Mouse (Mus musculus): ENCODE measurements around the gene Olfr815. TPM values are rescaled to one million over a fixed set of nuclear protein-coding genes. Genes with fewer than 3 reads are reported as not detected.

Gene Olfr815
- not detected in 2 replicates for polyA plus RNA-seq (2015; fragmentation: Nextera tagmentation; extraction: Ambion mirVana)

DNA sequence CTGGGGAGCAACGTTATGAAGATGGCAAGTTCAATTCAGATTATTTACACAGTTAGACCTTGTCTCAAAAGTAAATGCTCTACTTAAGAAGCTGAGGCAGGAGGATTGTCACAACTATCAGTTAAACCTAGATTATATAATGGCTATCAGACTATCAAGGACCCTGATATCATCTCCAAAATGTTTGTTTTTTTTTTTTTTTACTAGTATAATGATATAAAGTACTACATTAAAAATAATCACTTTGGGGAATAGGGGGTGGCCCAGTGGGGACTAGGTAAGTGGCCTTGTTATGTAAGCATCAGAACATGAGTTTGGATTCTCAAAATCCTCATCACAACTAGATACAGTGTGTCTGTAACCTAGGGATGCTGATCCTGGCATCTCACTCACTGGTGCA lies at the start of gene Olfr815:
Olfr815 (minus strand) TSS at position 101 of the 400 bp plus-strand sequence.

DNA sequence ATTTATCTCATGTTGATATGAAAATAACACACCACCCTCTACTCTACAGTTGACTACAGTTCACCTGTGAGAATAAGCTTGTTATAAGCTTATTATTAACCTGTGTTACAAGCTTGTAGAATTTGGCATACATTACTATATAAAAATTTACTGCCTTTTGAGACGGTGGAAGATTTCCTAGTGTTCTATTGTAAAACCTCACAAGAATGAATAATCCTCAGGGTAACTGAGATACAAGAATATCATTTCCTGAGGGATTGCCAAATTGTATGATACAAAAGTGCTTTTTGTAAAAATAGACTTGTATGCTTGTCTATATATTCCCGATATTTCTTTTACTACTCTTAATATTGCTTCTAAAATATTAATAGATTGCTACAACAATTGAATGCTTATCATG lies 43.3 kb upstream of the Olfr815 start, which contains the start of gene Olfr818:
Olfr818 (minus strand) TSS at position 101 of the 400 bp plus-strand sequence.

DNA sequence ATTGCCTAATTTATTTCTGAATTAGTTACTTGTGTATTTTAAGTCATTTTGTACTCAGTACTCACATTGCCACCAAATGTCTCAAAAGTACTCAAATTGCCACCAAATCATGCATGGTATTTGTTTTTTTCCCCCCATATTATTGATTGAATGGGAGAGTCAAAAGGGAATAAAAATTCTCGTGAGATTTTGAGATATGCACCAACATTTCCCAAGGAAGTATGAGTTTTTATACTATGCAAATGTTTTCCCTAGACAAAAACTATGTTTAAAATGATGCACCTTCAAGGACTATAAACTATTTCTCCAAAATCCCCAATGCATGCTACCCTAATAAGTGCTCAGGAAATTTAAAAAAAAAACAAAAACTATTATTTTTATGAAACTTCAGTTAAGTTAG lies 9.8 kb upstream of the Olfr815 start, which contains the start of gene Olfr816:
Olfr816 (minus strand) TSS at position 101 of the 400 bp plus-strand sequence.

DNA sequence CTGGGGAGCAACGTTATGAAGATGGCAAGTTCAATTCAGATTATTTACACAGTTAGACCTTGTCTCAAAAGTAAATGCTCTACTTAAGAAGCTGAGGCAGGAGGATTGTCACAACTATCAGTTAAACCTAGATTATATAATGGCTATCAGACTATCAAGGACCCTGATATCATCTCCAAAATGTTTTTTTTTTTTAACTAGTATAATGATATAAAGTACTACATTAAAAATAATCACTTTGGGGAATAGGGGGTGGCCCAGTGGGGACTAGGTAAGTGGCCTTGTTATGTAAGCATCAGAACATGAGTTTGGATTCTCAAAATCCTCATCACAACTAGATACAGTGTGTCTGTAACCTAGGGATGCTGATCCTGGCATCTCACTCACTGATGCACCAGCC lies 25.9 kb downstream of the Olfr815 start, which contains the start of gene Olfr814:
Olfr814 (minus strand) TSS at position 101 of the 400 bp plus-strand sequence.

DNA sequence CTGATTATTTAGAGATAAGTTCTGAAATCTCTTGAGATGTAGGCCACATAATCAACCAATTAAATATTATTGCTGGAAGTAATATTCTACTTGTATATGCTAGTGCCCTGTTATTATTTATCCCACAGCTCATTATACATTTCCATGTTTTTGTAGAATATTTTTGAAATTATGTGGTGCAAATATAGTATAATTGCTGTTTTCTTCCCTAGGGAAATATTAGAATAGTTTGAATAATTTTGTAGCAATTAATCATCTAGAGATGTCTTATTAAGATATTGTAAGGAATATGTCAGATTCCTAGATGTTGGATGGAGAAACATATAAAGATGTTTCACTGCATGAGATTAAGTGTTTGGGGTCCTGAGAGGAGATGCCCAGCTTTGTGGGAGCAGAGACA lies 50.6 kb downstream of the Olfr815 start, which contains the start of gene Olfr813:
Olfr813 (plus strand) TSS at position 301 of the 400 bp plus-strand sequence.

Other genes with a start within 250 kb of the Olfr815 start
- not detected in 2 replicates for gene Olfr800, start 248.2 kb downstream of the Olfr815 start, polyA plus RNA-seq (2015; fragmentation: Nextera tagmentation; extraction: Ambion mirVana)
- gene Olfr801, start 232.0 kb downstream of the Olfr815 start, polyA plus RNA-seq (2015; fragmentation: Nextera tagmentation; extraction: Ambion mirVana) = not detected in 2 replicates
- 0.02 TPM in 1 of 2 replicates, not detected in the other for gene Olfr802, start 217.7 kb downstream of the Olfr815 start, polyA plus RNA-seq (2015; fragmentation: Nextera tagmentation; extraction: Ambion mirVana)
- not detected in 2 replicates for gene Olfr803, start 211.6 kb downstream of the Olfr815 start, polyA plus RNA-seq (2015; fragmentation: Nextera tagmentation; extraction: Ambion mirVana)
- not detected in 2 replicates for gene Olfr804, start 202.7 kb downstream of the Olfr815 start, polyA plus RNA-seq (2015; fragmentation: Nextera tagmentation; extraction: Ambion mirVana)
- not detected in 2 replicates for gene Olfr805, start 176.5 kb downstream of the Olfr815 start, polyA plus RNA-seq (2015; fragmentation: Nextera tagmentation; extraction: Ambion mirVana)
- not detected in 2 replicates for gene Olfr806, start 163.9 kb downstream of the Olfr815 start, polyA plus RNA-seq (2015; fragmentation: Nextera tagmentation; extraction: Ambion mirVana)
- not detected in 2 replicates for gene Olfr807, start 148.1 kb downstream of the Olfr815 start, polyA plus RNA-seq (2015; fragmentation: Nextera tagmentation; extraction: Ambion mirVana)
- not detected in 2 replicates for gene Olfr808, start 140.4 kb downstream of the Olfr815 start, polyA plus RNA-seq (2015; fragmentation: Nextera tagmentation; extraction: Ambion mirVana)
- gene Olfr809, start 131.2 kb downstream of the Olfr815 start, polyA plus RNA-seq (2015; fragmentation: Nextera tagmentation; extraction: Ambion mirVana) = not detected in 2 replicates
- not detected in 2 replicates for gene Olfr810, start 111.0 kb downstream of the Olfr815 start, polyA plus RNA-seq (2015; fragmentation: Nextera tagmentation; extraction: Ambion mirVana)
- gene Olfr811, start 101.5 kb downstream of the Olfr815 start, polyA plus RNA-seq (2015; fragmentation: Nextera tagmentation; extraction: Ambion mirVana) = not detected in 2 replicates
- gene Olfr812, start 59.8 kb downstream of the Olfr815 start, polyA plus RNA-seq (2015; fragmentation: Nextera tagmentation; extraction: Ambion mirVana) = not detected in 2 replicates
- not detected in 2 replicates for gene Olfr813, start 50.5 kb downstream of the Olfr815 start, polyA plus RNA-seq (2015; fragmentation: Nextera tagmentation; extraction: Ambion mirVana)
- gene Olfr814, start 26.0 kb downstream of the Olfr815 start, polyA plus RNA-seq (2015; fragmentation: Nextera tagmentation; extraction: Ambion mirVana) = not detected in 2 replicates
- not detected in 2 replicates for gene Olfr816, start 9.7 kb upstream of the Olfr815 start, polyA plus RNA-seq (2015; fragmentation: Nextera tagmentation; extraction: Ambion mirVana)
- not detected in 2 replicates for gene Olfr818, start 43.2 kb upstream of the Olfr815 start, polyA plus RNA-seq (2015; fragmentation: Nextera tagmentation; extraction: Ambion mirVana)
- not detected in 2 replicates for gene Olfr819, start 61.4 kb upstream of the Olfr815 start, polyA plus RNA-seq (2015; fragmentation: Nextera tagmentation; extraction: Ambion mirVana)
- not detected in 2 replicates for gene Olfr247, start 70.3 kb upstream of the Olfr815 start, polyA plus RNA-seq (2015; fragmentation: Nextera tagmentation; extraction: Ambion mirVana)
- gene Gm10310, start 79.2 kb upstream of the Olfr815 start, polyA plus RNA-seq (2015; fragmentation: Nextera tagmentation; extraction: Ambion mirVana) = not detected in 2 replicates
- not detected in 2 replicates for gene Olfr820, start 106.8 kb upstream of the Olfr815 start, polyA plus RNA-seq (2015; fragmentation: Nextera tagmentation; extraction: Ambion mirVana)
- gene Olfr821, start 124.5 kb upstream of the Olfr815 start, polyA plus RNA-seq (2015; fragmentation: Nextera tagmentation; extraction: Ambion mirVana) = not detected in 2 replicates
- gene Olfr822, start 165.3 kb upstream of the Olfr815 start, polyA plus RNA-seq (2015; fragmentation: Nextera tagmentation; extraction: Ambion mirVana) = not detected in 2 replicates
- not detected in 2 replicates for gene Olfr823, start 209.5 kb upstream of the Olfr815 start, polyA plus RNA-seq (2015; fragmentation: Nextera tagmentation; extraction: Ambion mirVana)
- gene Olfr824, start 224.1 kb upstream of the Olfr815 start, polyA plus RNA-seq (2015; fragmentation: Nextera tagmentation; extraction: Ambion mirVana) = not detected in 2 replicates

Data from spleen, postnatal 0 days (tissue).